Mouse (Mus musculus): ENCODE results near the gene Kirrel3.

Gene Kirrel3

DNA sequence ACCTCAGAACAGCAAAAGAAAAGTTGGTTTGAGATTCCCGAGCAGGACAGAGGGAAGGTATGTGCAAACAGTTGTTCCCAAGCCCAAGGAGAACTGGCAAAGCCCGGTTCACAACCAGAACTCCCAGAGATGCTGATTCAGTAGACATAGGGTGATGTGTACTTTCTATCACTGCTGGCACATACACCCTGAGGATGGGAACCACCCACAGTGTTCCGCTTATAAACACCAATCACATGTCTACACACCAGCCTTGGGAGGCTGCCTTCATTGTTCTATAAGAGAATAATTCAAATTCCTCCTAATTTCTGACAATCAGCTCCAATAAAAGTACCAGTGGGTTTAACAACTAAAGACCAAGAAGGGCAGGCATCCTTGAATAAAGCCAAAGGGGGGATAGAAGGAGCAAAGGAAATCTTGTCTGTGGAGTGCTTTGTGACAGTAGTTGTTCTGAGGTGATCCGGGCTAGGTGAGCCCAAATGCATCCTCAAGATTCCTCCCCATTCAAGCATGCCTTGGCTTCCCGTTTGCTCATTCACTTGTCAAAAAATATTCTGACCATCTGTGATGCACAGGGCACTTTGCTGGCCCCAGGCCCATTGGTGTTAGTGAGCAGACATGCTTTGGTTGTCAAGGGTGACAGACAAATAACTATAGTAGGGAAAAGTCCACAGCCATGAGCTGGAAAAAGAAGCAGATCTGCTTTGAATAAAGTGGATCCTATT, 266.5 kb downstream of the Kirrel3 start:
- DNase-seq (ENCODE audit: low read depth, low spot score), result no peak

DNA sequence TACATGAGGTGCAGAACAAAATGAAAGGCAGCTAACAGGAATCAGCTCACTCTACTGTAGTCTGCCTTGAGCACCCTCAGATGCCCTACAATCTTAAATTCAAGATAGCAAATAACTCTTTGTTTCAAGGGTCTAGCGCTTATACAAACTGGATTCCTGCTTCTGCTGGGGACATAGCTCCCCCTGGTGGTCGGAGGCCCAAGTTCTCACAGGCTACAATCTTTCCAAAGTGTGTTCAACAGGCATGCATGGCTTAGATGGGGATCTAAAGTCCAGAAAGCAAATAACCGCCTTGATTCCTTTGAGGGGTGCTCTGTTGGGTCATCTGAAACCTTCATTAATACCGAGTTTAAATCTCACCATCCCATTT, 267.1 kb downstream of the Kirrel3 start:
- DNase-seq (ENCODE audit: low read depth, low spot score), result peak; percentile 68

DNA sequence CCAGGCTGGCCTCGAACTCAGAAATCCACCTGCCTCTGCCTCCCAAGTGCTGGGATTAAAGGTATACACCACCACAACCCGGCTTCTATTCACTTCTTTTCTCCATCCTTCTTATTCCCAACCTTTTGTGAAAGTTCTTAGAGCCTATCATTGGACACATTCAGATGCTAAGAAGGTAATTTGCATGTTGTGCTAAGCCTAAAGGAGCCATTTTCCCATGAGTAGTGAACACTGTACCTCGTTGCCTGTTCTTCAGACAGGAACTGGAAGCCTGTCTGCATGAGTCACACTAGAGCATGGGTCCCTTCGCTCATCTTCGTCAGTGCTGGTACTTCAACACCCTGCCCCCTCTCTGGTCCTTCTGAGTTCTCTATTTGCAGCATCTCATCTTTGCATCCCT, 268.2 kb downstream of the Kirrel3 start:
- DNase-seq (ENCODE audit: low read depth, low spot score), result peak; percentile 62

DNA sequence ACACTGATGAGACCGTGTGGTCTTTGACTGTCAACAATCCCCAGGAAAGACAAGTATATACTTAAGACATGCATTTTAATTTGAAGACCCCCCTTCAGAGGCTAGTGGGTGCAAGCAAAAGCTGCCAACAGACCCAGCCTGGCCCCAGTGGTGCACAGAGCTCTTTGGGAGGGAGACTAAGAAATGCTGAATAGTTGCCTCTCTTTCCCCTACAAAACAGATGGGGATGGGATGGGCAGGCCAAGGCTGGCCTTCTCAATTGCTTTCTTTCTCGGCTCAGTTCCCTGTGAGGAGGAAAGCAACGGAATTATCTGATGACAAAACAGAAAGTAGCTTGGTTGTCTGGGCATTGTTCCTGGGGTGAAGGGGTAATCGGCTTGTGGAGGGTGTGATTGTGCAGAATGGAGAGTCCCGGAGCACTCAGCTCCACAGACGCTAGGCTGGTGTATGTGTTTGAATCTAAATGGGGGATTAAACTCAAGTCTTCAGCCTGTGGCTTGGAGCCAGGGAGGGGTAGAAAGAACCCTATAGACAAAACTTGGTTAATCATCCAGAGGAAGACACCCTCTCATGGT, 268.9 kb downstream of the Kirrel3 start:
- no peak for DNase-seq (ENCODE audit: low read depth, low spot score)

DNA sequence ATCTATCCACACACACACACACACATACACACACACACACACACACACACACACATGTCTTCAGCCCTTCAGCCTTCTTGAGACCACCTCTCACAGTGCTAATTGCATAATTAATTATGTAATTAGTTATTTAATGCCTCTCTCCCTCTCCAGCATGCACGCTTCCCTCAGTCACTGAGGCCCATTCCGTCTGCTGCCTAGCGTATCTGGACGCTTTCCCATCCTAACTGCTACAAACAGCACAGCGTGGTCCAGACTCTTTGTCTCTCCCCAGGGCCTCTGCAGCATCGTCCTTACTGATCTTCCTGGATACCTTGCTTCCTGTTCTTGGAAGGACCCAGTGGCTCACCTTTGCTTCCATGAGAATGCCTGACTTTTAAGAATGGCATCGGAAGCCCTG, 270.4 kb downstream of the Kirrel3 start:
- no peak for DNase-seq (ENCODE audit: low read depth, low spot score)

DNA sequence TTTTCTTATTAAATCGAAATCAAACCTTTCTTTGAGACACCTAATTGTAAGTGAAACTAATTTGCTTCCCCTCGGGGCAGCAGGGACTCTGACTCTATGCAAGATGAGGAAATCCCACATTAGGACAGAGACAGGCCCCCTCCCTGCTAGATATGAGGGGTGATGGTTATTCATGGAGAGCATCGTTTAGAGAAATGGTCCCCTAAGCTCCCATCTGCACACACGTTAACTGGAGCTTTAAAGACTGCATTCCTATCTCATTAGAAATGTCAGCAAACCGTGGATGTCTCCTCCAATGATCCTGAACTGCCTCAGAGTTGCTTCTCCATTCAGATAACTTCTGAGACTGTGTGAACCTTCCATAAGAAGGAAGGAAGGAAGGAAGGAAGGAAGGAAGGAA, 273.2 kb downstream of the Kirrel3 start:
- no peak for DNase-seq (ENCODE audit: low read depth, low spot score)

DNA sequence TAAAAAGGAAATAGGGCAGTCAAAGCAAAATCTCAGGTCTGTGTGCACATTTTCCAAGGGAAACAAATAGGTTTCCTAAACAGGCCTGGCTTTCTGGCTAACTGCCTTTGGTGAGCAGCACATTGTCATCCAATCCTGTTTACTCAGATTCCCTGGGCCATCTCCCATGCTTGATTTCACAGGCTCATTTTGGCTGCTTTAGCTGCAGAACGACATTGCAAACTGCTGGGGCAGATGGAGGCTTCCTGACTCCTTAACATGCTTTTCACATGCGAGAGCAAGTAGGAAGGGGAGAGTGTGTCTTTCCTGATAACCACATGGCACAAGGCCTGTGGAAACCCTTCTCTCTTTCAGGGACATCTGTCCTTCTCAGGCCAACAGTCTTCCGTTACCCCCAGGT, 274.8 kb downstream of the Kirrel3 start:
- DNase-seq (ENCODE audit: low read depth, low spot score), result no peak

DNA sequence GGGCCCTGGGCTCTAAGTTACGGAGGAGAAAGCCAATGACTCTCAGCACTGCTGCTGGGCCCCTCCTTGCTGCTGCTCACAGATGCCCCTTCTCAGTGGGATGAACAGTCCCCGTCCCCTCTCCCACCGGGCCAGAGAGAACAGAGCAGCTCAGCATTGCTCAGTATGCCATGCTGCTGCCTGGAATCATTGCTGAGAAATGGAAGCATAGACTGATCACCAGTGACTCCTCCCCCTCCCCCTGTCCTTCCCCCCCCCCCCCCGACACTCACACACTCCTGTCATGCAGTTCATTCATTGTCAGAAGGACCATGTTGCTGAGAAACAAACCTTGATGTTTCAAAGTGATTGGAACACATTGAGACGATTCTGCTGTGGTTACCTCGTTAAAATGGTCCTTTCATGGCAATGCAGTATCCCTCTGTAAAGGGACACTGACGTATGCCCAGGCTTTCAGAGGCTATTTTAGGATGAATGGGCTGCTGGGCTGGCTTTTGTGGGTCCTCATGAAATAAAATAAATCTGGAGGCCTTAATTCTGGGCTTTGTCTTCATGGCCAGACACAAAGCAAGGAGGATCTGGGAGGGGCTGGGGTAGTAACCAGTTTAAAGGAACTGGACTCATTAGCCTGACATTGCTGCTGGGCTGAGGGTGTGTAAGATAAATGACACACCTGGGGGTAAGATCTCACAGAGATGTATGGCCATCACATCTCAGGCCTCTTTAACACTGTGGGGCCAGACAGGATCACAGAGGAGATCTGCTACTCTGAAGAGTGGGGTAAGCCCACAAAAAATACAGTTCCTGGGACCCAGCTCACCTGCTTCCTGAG, 281.3 kb downstream of the Kirrel3 start:
- no peak for DNase-seq (ENCODE audit: low read depth, low spot score)

DNA sequence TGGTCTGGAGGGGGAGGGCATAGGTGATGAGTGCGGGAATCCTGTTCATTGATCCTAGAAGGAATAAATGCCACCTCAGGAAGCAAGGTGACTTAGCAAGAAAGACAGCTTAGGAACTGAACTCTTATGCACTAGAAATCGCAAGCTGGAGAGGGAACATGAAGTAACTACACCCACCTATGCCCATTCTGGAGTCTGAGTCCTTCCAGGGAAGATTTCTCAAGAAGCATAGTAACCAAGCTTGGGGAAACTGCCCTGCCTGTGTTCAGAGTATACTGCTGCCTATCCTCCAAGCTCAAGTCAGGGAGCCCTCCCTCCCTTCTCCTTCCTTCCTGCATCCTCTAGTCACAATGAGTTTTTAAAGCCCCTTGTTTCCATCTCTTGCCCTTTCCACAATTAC, 283.3 kb downstream of the Kirrel3 start:
- DNase-seq (ENCODE audit: low read depth, low spot score), result no peak

DNA sequence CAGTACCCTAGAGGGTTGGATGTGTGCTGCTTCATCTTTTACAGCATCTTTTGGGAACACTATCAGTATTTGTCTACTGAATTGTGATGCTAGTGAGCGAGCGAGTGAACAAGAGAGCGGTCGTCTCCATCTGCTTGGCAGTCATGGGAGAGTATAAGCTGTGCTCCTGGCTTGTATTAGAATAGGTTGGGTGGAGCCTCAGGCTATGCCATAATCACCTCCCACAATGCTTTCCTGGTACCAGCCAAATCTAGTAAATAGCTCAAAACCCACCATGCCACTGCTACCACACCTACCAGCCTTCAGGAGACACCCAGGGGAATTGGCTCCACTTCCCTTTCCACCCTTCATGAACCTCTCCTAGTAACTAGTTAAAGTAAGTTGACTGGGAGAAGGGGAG, 285.3 kb downstream of the Kirrel3 start:
- DNase-seq (ENCODE audit: low read depth, low spot score), result no peak

DNA sequence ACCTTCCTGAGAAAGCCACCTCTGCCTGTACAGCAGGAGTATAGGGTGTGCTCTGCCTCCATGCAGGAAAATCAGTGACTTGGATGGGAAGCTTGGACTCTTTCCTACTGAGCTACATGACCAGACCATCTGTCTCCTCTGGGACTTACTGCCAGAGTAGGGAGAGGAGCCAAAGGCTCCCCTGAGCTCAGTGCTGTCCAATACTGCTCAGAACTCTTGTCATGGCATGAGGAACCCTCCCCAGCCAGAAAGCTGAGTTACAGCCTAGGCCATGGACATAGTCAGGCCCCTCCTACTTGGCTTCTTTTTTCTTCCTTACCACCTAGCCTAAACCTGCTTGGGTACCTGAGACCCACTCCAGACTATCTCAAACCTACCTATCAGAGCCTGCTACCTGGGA, 285.7 kb downstream of the Kirrel3 start:
- DNase-seq (ENCODE audit: low read depth, low spot score), result no peak

DNA sequence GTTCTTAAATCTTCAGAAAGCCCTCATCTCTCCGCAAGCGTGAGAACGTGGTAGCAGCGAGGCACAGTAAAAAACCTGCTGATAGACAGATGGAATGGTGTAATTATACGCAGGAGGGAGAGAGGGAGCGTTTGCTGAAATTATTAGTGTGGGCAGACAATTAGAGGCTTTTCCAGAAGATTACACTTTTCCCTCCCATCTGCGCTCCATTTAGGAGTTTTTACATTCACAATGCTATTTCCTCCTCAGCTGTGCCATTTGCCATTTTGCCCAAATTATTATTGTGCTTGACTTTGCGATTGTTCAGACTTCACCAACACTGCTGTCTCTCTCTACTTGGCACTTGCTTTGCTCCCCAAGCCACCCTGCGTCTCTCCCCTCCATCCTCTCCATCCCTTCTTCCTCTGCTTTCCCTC, 286.3 kb downstream of the Kirrel3 start:
- no peak for DNase-seq (ENCODE audit: low read depth, low spot score)

DNA sequence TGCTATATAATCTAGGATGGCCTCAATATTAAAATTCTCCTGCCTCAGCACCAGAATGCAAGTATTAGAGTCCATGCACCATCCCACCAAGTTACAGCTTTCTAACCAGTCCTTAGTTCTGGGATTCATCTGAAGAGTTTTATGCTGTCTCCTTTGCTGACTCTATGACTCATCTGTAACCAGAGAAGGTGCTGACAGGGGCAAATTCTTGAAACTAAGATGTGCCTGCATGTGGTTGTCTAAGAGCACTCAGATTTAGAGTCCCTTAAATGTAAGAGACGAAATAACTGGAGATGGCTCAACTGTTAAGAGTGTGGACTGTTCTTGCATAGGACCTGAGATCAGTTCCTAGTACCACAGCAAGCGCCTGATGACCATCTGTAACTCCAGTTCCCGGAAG, 295.7 kb downstream of the Kirrel3 start:
- no peak for DNase-seq (ENCODE audit: low read depth, low spot score)

DNA sequence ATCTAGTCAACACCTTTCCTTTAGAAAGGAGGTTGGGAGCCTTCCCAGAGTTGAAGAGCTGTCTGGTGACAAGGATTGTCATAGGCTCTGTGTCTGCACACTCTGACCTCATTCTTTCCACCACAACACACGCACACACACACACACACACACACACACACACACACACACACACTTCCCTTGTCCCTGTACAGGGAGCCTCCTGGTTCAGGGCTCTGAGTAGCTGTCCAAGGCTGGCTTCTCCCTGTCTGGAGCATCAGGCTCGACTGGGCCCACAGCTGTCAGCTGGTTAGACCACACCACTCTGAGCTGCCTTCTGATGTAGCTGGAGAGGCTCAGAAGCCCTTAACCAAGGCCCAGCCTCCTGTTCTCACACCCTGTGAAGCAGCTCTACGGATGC, 302.2 kb downstream of the Kirrel3 start:
- no peak for DNase-seq (ENCODE audit: low read depth, low spot score)

DNA sequence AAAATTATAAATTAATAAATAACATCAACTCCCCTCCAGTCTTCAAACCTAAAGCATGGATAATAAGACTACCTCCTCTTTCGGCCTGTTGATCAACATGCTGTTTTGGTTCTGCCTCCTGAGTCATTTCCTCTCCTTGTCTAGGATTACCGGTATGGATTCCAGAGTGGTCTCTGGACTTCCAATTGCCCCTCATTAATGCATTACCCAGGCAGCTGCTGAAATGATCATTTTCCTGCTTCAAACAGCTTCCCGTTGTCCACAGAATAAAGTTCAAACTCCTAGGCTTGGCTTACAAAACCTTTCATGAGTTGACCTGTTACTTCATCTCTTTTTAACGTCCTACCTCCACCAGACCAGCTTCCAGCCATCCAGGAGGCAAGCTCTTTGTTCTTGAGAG, 309.5 kb downstream of the Kirrel3 start:
- no peak for DNase-seq (ENCODE audit: low read depth, low spot score)

DNA sequence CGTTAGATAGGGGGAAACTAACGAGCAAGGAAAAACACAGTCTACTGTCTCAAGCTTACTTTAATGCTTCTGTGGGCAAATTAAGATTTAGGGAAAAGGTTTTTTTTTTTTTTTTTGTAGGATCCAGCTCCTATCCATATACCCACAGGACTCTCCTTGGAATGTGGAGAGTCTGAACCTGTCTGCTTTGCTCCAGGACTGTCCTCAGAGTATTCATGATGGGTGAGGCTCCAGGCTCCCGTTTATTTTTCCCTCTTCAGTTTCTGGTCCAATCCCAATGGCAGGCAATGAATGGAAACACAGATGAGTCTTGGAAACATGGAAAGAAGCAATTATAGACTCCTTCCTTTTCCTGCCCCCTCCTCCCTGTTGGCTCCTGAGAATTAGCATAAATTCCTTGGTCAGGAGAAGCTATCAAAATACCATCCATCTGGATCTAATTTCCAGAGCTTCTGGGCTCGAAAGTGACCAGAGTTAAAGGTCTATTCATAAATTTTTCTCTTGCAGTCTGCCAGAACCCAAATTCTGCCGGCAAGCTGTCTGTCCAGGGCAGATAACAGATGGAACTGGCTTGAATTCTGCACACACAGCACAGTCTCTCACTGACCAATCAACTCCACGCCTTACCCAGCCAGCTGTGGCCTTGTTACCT, 312.1 kb downstream of the Kirrel3 start:
- DNase-seq (ENCODE audit: low read depth, low spot score), result no peak

DNA sequence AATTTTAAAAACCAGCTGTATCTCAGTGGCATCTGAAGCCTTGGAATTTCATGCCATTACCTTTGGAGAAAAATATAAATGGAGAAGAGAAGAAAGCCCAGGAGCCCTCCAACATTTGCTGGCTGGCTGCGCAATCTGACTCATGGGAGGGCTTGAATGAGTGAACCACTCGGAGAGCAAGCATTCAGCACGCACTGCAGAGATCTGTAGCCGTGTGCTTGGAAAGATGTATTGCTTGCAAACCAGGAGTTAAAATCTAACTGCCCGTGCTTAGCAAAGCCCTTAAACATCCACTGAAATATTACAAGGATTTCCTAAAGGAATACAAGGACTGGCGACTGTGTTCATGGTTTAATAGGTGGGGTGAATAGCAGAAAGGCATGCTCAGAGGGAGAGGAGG, 316.0 kb downstream of the Kirrel3 start:
- no peak for DNase-seq (ENCODE audit: low read depth, low spot score)

DNA sequence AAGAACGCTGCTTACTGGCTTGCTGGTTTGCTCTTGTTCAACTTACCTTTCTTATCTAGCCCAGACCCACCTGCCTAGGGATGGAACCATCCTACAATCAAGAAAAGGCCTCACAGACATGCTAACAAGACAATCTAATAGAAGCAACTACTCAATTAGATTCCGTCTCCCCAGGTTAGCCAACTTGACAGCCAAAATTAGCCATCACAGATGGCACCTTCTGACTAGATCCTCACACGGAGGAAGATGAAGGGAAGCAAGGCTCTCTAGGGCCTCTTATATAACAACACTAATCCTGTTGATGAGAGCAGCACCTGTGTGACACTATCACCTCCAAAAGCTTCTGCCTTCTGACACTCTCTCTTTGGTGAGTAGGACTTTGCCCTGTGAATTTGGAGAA, 321.2 kb downstream of the Kirrel3 start:
- DNase-seq (ENCODE audit: low read depth, low spot score), result no peak

DNA sequence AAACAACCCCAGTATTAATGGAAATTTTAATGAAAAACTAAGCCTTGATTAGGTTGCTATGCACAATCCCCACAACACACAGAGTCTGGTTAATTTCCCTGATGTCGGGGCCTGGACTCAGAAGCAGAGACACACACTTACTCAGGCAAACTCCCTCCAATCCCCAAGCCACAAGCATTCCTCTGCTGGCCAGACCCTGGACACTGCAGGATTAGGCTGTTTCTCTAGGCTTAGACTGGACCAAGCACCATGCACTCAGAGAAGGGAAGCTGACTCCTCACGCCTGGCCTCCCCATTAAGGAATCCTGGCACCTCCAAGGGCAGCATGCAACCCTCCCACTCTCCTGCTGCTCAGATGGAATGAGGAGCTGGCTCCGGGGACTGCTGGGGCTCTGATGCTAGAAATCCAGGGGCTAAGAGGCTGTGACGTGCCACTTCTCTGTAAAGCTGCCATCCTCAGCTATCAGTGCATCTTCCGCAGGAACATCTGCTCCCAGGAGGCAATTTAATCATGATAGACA, 324.4 kb downstream of the Kirrel3 start:
- no peak for DNase-seq (ENCODE audit: low read depth, low spot score)

DNA sequence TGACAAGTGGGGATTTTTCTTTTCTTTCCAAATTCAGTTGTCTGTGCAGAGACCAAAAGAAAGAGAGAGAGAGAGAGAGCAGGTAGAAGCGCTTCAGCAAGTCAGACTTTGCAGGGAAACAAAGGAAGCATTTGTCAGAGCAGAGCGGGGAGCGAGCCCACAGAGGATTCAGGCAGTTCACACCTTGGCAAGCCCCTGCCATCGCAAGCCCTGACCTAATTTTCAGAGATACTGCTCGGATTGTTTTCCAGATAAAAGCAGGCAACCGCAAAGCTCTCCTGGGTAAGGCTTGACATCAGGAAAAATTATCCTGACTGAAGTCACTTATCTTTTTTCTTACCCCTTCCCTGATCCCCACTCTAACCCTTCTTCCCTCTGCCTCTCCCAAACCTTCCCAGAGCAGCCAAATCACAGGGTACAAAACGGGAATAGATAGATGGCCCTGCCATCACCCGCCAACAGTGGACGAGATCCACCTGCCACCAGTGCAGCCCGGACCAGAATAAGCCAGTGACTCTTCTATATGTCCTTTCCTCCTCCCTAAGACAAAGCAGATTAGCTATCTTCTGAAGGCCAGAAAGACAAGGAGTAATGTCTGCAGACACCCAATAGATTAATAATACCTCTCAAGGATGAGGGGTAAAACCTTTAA, 332.8 kb downstream of the Kirrel3 start:
- no peak for DNase-seq (ENCODE audit: low read depth, low spot score)

DNA sequence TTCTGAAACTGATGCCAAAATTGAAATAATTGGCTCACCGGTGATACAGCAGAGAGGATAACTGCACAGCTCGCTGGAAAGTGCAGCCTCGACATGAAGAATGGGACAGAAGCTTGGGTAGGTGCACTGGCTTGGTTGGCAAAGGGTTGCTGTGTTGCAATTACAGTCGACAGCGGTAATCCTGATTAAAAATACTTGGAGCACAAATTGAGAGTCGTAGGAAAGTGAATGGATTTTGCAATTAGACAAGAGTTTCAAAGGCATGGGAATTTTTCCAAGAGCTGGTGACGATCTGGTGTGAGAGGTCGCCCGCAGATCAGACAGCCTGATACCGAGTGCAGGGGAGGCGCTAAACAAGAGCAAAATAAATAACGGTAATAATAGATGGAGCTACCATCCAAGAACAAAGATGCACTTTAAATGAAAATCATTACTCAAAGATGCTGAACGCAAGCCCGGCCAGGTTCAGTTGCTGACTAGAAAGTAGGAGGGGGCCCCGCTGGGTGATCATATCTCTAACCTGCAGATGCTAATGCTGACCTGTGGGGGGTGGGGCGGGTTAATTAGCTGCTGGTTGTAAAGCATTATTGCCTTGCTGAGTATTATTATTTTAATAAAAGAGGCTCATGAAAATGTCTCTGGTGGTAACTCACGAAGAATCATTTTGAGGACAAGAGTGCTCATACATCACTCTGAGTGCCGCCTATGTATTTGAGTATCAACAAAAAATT, 338.8 kb downstream of the Kirrel3 start:
- no peak for DNase-seq (ENCODE audit: low read depth, low spot score)

Measured in ES-CJ7 (cell line).